Mouse (Mus musculus) CD4-positive, CD25-positive, alpha-beta regulatory T cell, adult 4 months (primary cell): ENCODE measurements around the gene Timm29. TPM values are rescaled to one million over a fixed set of nuclear protein-coding genes. Genes with fewer than 3 reads are reported as not detected.

ENCODE experiments used
- ATAC-seq: one replicate; pipeline ENCODE4 v1.8.0; 2017
- polyA plus RNA-seq, 2 experiments: library from polyadenylated mRNA; unstranded; fragments of 100-300 nt; shearing (Covaris generic); gene quantifications; one replicate each; pipeline ENCODE4 v1.2.1; 2017

Gene Timm29
- polyA plus RNA-seq, result 1 to 10 TPM; 3.2 to 6.1 TPM

DNA sequence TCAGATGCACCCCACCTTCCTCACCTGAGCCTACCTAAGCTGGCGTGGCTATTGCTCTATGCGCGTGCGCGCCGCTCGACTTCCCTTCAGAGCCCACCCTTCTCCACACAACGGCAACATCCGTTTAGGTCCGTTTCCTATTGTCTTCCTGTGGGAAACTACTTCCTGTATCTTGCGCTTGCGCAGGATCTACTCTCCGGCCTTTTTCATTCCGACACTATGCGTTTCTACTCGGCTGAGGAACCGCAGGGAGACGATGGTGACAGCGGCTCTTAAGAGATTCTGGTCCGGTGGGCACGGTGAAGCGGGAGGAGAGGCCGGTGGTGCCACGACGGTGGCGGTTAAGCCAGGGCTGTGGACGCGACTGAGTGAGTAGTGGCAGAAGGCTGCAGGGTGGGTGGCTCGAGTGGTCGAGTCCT lies at the start of gene Timm29, which contains the start of gene Yipf2:
TSS of gene Timm29 (plus strand) at position 20 of the 419 bp plus-strand sequence.
TSS of gene Yipf2 (minus strand) at position 126 of the 419 bp plus-strand sequence.
- peak; percentile 90 for ATAC-seq

DNA sequence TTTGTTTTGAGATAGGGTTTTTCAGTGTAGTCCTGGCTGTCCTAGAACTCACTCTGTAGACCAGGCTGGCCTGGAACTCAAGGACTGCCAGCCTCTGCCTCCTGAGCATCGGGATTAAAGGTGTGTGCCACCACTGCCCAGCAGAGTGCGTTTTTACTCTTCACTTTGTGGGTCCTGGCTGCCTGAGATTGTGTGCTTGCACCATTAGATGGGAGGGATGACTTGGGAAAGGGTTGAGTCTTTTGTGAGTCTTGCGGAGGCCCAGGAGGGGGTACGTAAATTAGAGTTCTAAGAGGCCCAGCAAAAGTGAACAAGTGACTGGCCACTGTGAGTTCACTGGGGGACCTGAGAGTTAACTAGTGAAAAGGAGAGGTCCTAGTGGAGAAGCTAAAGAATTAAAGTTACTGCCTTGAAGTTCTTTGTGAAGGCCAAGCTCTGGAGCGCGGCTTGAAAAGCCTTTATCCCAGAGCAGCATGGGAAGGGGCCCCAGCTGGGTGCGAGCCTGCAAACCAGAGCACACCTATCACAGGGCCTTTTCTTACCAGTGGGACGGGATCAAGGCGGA lies 47.1 kb upstream of the Timm29 start:
- ATAC-seq, result no peak

- ATAC-seq, result peak; percentile 86
Measured at GRCm38 (mm10) chr9:21545916-21546788, 46.4 kb upstream of the Timm29 start.

GRCm38 (mm10) chr9:21546789-21547074 lies 45.8 kb upstream of the Timm29 start, which contains the start of gene Carm1:
TSS of gene Carm1 (plus strand) at chr9:21546894.
- ATAC-seq, result no peak

- ATAC-seq, result no peak
Measured at GRCm38 (mm10) chr9:21547075-21547941, 45.2 kb upstream of the Timm29 start.

DNA sequence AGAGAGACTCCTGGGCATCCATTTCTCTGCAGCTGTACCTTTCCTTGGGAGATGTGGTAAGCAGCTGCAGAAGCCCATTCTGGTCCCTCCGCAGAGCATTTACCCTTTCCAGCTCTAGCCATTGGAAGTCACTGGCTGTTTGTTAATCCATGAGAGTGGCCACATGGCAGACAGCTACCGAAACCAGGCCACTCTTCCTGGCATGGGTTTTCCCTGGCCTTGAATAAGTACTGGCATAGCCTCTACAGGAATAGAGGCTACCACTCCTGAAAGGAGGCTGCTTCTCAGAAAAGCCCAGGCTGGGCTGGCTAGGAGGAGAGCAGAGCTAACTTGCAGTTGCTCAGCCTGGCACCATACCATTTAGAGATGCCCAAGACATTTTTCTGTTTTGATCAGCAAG lies 41.5 kb upstream of the Timm29 start:
- no peak for ATAC-seq

DNA sequence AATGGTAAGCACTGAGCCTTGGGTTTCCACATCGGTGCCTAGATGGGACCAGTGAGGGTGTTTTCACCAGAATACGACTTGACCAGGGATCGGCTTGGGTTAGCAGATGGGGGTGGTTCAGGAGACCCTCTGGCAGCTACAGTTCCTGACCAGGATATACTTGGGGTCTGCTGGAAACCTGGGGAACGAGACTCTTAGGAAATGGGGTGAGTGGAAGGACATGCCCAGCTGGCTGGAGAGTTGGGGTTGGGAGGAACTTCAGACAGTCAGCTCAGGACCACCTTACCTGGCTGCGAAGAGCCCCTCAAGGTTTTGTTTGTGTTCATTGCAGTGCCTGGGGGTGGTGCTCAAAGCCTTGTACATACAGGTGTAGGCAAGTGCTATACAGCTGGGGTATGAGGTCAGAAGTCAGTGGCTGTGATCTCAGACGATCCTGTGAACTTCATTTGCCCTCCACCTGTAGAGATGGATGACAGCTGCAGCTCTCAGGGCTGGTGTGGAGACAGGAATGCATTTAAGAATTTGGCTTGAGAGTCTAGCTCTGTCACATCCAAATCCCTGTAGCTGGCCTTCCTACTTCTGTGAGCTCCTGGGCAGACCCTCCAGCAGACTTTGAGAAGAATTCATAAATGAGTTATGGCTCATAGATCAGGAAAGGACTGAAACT lies 38.8 kb upstream of the Timm29 start:
- ATAC-seq, result no peak

DNA sequence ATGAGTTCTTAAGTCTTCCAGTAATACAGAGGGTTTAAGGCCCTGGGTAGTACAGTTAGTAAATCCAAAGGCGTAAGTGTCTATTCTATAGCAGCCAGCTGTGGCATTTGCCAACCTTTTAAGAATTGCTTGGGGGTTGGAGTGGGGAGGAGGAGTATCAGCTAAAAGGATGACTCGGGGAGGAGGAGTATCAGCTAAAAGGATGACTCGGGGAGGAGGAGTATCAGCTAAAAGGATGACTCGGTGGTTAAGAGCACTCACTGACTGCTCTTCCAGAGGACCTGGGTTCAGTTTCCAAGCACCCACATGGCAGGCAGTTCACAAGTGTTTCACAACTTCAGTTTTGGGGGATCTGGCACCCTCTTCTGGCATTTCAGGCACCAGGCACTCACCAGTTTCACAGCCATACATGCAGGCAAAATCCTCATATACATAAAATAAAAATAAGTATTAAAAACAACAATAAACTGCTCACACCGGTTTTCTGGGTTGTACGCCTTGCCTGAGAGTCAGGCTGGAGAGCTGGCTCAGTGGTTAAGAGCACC lies 37.3 kb upstream of the Timm29 start:
- no peak for ATAC-seq

- ATAC-seq, result no peak
Measured at GRCm38 (mm10) chr9:21556996-21557395, 35.5 kb upstream of the Timm29 start.

GRCm38 (mm10) chr9:21557556-21557955 lies 35.0 kb upstream of the Timm29 start:
- ATAC-seq, result no peak

DNA sequence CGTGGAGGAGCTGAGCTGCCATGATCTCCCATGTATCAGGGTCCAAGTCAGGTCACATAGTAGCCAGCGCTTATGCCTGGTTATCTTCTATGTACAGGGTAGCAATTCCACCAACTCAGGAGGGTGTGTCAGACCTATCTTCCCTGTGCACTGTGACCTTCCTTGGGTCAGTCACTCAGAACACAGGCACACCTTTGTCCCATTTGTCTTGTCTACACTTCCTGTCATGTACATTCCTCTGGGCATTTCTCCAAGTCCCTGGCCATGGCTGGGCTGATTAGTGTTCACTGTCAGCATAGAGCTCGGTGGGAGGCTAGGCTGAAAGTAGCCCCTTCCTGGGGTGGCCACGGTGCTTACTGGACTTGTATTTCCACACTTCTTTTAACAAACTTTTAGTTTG lies 34.2 kb upstream of the Timm29 start:
- no peak for ATAC-seq

DNA sequence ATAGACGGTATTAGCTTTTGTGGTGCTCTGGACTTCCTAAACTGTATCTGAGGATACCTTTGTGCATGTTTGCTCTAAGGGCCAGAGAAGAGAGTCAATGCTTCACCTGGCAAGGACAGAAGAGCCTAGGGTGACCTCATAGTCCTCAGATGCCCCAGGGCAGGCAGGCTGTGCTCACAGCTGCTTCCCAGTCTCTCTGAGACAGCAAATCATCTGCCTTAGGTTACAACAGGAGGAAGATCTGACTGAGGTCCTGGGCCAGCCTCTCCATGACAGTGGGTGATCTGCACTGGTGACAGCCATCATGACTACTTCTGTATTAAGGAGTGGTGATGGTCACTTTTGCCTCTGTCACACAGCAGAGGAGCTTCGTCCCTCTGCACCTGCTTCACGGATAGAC lies 33.4 kb upstream of the Timm29 start:
- no peak for ATAC-seq

- ATAC-seq, result no peak
Measured at GRCm38 (mm10) chr9:21564420-21564819, 28.1 kb upstream of the Timm29 start.

- ATAC-seq, result no peak
Measured at GRCm38 (mm10) chr9:21565004-21565586, 27.4 kb upstream of the Timm29 start.

DNA sequence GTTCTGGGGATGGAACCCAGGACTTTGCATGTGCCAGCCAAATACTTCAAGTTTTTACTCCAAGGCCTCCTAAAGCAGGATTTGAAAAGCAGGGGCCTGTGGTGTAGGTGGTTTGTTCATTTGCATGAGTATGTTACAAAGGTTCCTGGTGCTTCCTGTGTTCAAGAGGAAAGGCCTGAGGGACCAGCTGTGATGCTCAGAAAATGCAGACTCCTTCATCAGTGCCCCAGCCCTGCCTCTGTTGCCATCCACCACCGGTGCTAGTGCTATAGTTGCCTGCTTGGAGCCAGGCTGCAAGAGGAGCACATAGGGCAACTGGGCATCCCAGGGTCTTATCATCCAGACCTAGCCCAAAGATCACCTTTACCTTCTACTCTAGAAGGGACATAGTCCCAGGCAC lies 26.0 kb upstream of the Timm29 start:
- ATAC-seq, result peak; percentile 56

DNA sequence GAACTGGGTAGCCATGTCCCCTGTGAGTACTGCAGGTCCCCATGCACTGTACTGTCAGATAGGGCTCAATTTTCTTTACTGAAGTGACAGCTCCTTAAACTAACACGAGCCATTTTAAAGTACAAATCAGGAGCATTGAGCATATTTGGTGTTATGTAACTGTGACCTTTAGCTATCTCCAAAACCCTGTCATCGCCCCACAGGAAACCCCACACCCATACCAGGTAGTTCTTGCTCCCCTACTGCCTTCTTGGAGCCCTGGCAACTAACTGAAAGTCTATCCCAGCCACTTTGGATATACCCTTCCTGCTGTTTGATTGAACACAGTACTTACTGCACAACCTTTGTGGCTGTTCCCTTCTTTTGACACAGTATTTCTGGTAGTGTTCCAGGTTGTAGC lies 25.5 kb upstream of the Timm29 start:
- peak; percentile 64 for ATAC-seq

DNA sequence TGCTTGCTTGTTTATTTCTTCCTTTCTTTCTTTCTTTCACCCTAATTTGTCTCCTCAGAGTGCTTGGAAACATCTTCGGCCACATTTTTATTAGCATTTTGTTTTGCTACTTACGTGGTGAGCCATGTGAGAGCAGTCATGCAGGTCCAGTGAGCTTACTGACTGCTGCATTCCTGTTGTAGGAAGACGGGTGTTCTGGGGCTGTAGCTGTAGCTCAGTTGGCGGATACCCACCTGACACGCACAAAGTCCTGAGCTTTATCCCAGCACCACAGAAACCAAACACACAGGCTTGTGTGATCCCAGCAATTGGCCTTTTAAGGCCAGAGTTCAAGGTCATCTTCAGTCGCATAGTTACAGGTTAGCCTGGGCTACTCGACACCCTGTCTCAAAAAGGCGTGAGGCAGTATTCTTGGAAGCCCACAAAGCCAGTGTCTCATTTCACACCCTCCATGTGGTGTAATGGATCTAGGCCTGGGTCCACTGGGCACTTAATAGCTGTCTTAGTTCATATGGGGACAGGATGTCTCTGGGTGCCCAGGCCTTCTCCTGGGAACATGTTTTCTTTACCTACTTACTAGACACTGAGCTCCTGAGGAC lies 23.8 kb upstream of the Timm29 start:
- no peak for ATAC-seq

DNA sequence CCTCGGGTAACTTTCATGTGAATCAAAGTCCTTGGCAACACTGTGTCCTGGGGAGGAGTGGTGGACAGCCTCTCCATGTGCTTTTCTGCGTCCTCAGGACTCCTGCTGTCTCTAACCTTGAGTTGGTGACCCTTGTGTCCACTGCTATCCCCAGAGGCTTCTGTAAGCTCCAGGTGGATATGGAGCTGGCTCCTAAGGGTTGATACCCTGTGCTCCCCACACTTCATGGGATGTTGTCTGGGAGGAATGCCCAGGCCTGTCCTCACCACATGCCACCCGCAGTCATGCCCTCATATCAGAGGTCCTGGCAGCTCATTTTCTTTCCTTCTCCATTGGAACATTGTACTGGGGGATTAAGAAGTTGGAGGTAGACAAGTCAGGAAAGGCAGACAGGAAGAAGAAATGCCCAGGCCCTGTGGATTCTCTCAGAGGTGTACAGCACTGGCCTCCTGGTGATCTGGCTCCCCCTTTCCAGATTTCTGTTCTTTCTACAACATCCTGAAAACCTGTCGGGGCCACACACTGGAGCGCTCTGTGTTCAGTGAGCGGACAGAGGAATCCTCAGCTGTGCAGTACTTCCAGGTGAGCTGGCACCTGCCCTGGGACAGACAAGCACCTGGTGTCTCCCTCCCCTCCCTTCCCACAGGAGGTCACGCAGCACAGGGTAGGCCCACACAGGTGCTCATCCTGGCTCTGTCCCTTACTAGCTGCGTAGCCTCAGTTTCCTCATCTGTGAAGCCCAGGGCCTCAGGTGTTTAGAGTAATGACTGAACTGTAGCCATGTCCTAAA lies 18.3 kb upstream of the Timm29 start:
- ATAC-seq, result no peak

DNA sequence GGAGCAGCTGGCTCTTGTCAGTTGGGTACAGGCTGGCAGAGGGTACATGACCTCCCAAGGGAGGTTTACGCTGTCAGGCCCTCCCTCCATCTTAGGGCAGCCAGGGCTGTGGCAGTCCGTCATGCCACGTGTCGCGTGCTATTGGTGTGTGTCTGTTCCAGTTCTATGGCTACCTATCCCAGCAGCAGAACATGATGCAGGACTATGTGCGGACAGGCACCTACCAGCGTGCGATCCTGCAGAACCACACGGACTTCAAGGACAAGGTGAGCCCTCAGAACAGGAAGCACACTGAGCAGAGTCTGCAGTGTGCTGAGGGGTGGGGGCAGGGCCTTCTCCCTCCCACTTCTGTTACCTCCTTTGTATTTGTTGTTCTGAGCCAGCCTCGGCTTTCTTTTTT lies 17.3 kb upstream of the Timm29 start:
- no peak for ATAC-seq

DNA sequence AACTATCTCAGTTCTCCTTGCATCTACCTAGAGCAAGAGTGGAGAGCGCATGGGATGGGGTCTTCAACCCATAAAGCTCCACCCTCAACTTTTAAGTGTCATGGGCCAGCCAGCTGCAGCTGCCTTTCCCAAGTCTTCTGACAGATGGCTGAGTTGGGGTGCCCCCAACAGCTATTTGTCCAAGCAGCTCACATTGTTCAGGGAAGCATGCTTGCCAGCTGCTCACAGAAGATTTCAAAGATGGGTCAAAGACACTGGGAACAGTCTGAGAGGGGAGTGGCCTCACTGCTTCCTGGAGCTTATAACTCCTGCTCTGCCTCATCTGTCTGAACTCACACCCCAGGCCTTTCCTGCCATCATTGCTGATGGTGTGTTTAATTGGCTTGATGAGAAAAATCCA lies 16.2 kb upstream of the Timm29 start:
- no peak for ATAC-seq

GRCm38 (mm10) chr9:21578226-21578625 lies 14.3 kb upstream of the Timm29 start:
- ATAC-seq, result no peak
